In genomic region chr5:112324637-112325545, GRCm38 (mm10) we compare ENCODE assay signal across 8 mouse cellular contexts. TPM values are rescaled to one million over a fixed set of nuclear protein-coding genes. Genes with fewer than 3 reads are reported as not detected.
DNase-seq lines count a peak whose midpoint lies in the region; ATAC-seq lines count a peak whose summit lies in the region.

No protein-coding gene starts in this region.

- H3K27me3 ChIP-seq in hindbrain, embryonic 14.5 days (ENCODE audit: control insufficient read depth, insufficient read depth, low read length) = no peaks in the 10 kb centered on the region
- H3K27me3 ChIP-seq in liver, embryonic 11.5 days (replicated peaks; ENCODE audit: control insufficient read depth, insufficient read depth, low read length) = no peaks in the 10 kb centered on the region

- DNase-seq in 416B (ENCODE audit: low read depth) = peak; percentile 96
- DNase-seq in T-cell, adult 2 months (ENCODE audit: low spot score) = peak; percentile 78
- DNase-seq in hindbrain, embryonic 14.5 days (ENCODE audit: low spot score) = no peak
- DNase-seq in liver, embryonic 11.5 days (ENCODE audit: low spot score) = peak; percentile 66
- DNase-seq in monocyte, adult 2 months (ENCODE audit: low read depth in 1 of 2, low spot score in 2 of 2) = peak; percentile 63 to 64
- peak; percentile 54 to 66 for DNase-seq in thymus, postnatal 36 days
- no peak for DNase-seq in layer of hippocampus, adult 11-12 months (ENCODE audit: low spot score)

- no peak overlapping the region for H3K4me3 ChIP-seq in hindbrain, embryonic 14.5 days (replicated peaks; ENCODE audit: low read length)
- peak overlapping the region; percentile 99 for H3K4me3 ChIP-seq in liver, embryonic 11.5 days (ENCODE audit: low read depth, low read length)

- peak overlapping the region; percentile 82 for H3K4me2 ChIP-seq in hindbrain, embryonic 14.5 days (replicated peaks)
- H3K4me2 ChIP-seq in liver, embryonic 11.5 days = peak overlapping the region; percentile 76

- H3K4me1 ChIP-seq in hindbrain, embryonic 14.5 days (replicated peaks; ENCODE audit: control insufficient read depth, insufficient read depth, low read length) = peaks cover 16% of the 10 kb centered on the region
- H3K4me1 ChIP-seq in liver, embryonic 11.5 days (replicated peaks; ENCODE audit: control insufficient read depth, insufficient read depth, low read length) = peaks cover 20% of the 10 kb centered on the region

- no peaks in the 10 kb centered on the region for H3K9me3 ChIP-seq in hindbrain, embryonic 14.5 days (ENCODE audit: control insufficient read depth, low read length)
- no peaks in the 10 kb centered on the region for H3K9me3 ChIP-seq in liver, embryonic 11.5 days (ENCODE audit: control insufficient read depth, low read length)

- H3K27ac ChIP-seq in hindbrain, embryonic 14.5 days = no peak overlapping the region
- peak overlapping the region; percentile 80 for H3K27ac ChIP-seq in liver, embryonic 11.5 days (ENCODE audit: low read depth, low read length)

- peak; percentile 80 for ATAC-seq in erythroblast, adult 5-6 weeks (replicated peaks; ENCODE audit: low FRiP score, poor library complexity, severe bottlenecking)
- ATAC-seq in hindbrain, embryonic 14.5 days (ENCODE audit: low FRiP score) = no peak
- peak; percentile 90 for ATAC-seq in liver, embryonic 11.5 days (replicated peaks; ENCODE audit: low FRiP score)

- H3K36me3 ChIP-seq in hindbrain, embryonic 14.5 days (replicated peaks; ENCODE audit: control insufficient read depth, insufficient read depth) = peaks cover 24% of the 10 kb centered on the region
- H3K36me3 ChIP-seq in liver, embryonic 11.5 days (ENCODE audit: control insufficient read depth, insufficient read depth, low read length) = peaks cover 16% of the 10 kb centered on the region; the same call in 1 of the 2 replicates

- no peak overlapping the region for H3K9ac ChIP-seq in hindbrain, embryonic 14.5 days
- H3K9ac ChIP-seq in liver, embryonic 11.5 days (ENCODE audit: low read depth, low read length) = peak overlapping the region; percentile 58

- 36% methylated on average over 24 of the region's 24 CpGs for WGBS in hindbrain, embryonic 14.5 days
- WGBS in liver, embryonic 11.5 days = 13% methylated on average over 24 of the region's 24 CpGs

RNA-seq across cellular contexts. Expression of gene Tfip11, which starts 1.3 kb away (rescaled TPM):
- total RNA-seq in erythroblast, adult 5-6 weeks (2015; ENCODE audit: low replicate concordance) = 3.5 and 4.6 TPM in 2 replicates
- total RNA-seq in erythroblast, adult 5-6 weeks (2017; ENCODE audit: low replicate concordance) = 3.9 and 11.2 TPM in 2 replicates
- 24.9 and 26.4 TPM in 2 replicates for polyA plus RNA-seq in hindbrain, embryonic 14.5 days (2014; fragmentation: Nextera tagmentation; extraction: Ambion mirVana)
- polyA plus RNA-seq in liver, embryonic 11.5 days (2014; fragmentation: Nextera tagmentation; extraction: Ambion mirVana) = 24.5 and 30.5 TPM in 2 replicates

RNA-seq across cellular contexts. Expression of gene Srrd, which starts 17.9 kb away (rescaled TPM):
- 7.5 and 8.2 TPM in 2 replicates for total RNA-seq in erythroblast, adult 5-6 weeks (2015; ENCODE audit: low replicate concordance)
- total RNA-seq in erythroblast, adult 5-6 weeks (2017; ENCODE audit: low replicate concordance) = 0.17 and 3.3 TPM in 2 replicates
- 60.4 and 62.5 TPM in 2 replicates for polyA plus RNA-seq in hindbrain, embryonic 14.5 days (2014; fragmentation: Nextera tagmentation; extraction: Ambion mirVana)
- polyA plus RNA-seq in liver, embryonic 11.5 days (2014; fragmentation: Nextera tagmentation; extraction: Ambion mirVana) = 35.3 and 36.5 TPM in 2 replicates

RNA-seq across cellular contexts. Expression of gene Hps4, which starts 18.0 kb away (rescaled TPM):
- total RNA-seq in erythroblast, adult 5-6 weeks (2015; ENCODE audit: low replicate concordance) = 3.5 TPM in 1 of 2 replicates, not detected in the other
- 1.5 and 5.0 TPM in 2 replicates for total RNA-seq in erythroblast, adult 5-6 weeks (2017; ENCODE audit: low replicate concordance)
- 32.8 and 36.0 TPM in 2 replicates for polyA plus RNA-seq in hindbrain, embryonic 14.5 days (2014; fragmentation: Nextera tagmentation; extraction: Ambion mirVana)
- polyA plus RNA-seq in liver, embryonic 11.5 days (2014; fragmentation: Nextera tagmentation; extraction: Ambion mirVana) = 25.5 and 32.2 TPM in 2 replicates

RNA-seq across cellular contexts. Expression of gene Gm6583, which starts 30.9 kb away (rescaled TPM):
- total RNA-seq in erythroblast, adult 5-6 weeks (2015; ENCODE audit: low replicate concordance) = not detected in 2 replicates
- not detected in 2 replicates for total RNA-seq in erythroblast, adult 5-6 weeks (2017; ENCODE audit: low replicate concordance)
- polyA plus RNA-seq in hindbrain, embryonic 14.5 days (2014; fragmentation: Nextera tagmentation; extraction: Ambion mirVana) = 0.13 and 0.14 TPM in 2 replicates
- polyA plus RNA-seq in liver, embryonic 11.5 days (2014; fragmentation: Nextera tagmentation; extraction: Ambion mirVana) = 0.29 and 0.36 TPM in 2 replicates

RNA-seq across cellular contexts. Expression of gene Tpst2, which starts 48.4 kb away (rescaled TPM):
- total RNA-seq in erythroblast, adult 5-6 weeks (2015; ENCODE audit: low replicate concordance) = 11.7 and 14.0 TPM in 2 replicates
- total RNA-seq in erythroblast, adult 5-6 weeks (2017; ENCODE audit: low replicate concordance) = 5.0 and 6.4 TPM in 2 replicates
- 29.0 and 30.4 TPM in 2 replicates for polyA plus RNA-seq in hindbrain, embryonic 14.5 days (2014; fragmentation: Nextera tagmentation; extraction: Ambion mirVana)
- polyA plus RNA-seq in liver, embryonic 11.5 days (2014; fragmentation: Nextera tagmentation; extraction: Ambion mirVana) = 66.0 and 66.7 TPM in 2 replicates

Comparison
In these comparisons a context has a peak if more than half of its experiments do, and no peak if none do; other contexts are left out.
1. DNase-seq: peak in 416B (single experiment), T-cell, adult 2 months (single experiment), liver, embryonic 11.5 days (single experiment), monocyte, adult 2 months (2 of 2) and thymus, postnatal 36 days (2 of 2); none in hindbrain, embryonic 14.5 days (single experiment) and layer of hippocampus, adult 11-12 months (single experiment).